Mouse (Mus musculus) monocyte, adult 5-6 weeks (primary cell): ENCODE results near the gene Nkrf. TPM values are rescaled to one million over a fixed set of nuclear protein-coding genes. Genes with fewer than 3 reads are reported as not detected.
"Not testable (repeated sequence)": the region's sequence is repeated elsewhere in the genome, so short reads cannot be mapped to it uniquely, and the experiment has no call there.

Experiments
- ATAC-seq: fragments of 153-309, 156-312 bp; replicated peaks from 2 replicates; pipeline ENCODE4 v1.8.0; 2017; ENCODE audit warnings: mild to moderate bottlenecking; ENCODE audit not compliant: low TSS enrichment, insufficient number of reproducible peaks, severe bottlenecking, poor library complexity, low FRiP score
- total RNA-seq: library from RNA; stranded (forward); fragments of 200-1000, 200-491, 200-594 nt; gene quantifications from 3 replicates; pipeline ENCODE4 v1.2.3, GENCODE M21; 2017

The Nkrf gene
- total RNA-seq: 2.1 to 7.4 TPM (median 5.8 TPM) in 3 replicates

GRCm38 (mm10) chrX:36902321-36903114 is at the start of gene Nkrf:
Gene Nkrf, minus strand, starts transcription at chrX:36902899.
- ATAC-seq: no peak

- no peak for ATAC-seq
Measured at GRCm38 (mm10) chrX:36941106-36941505, 38.4 kb upstream of the Nkrf start.

- no peak for ATAC-seq
Measured at GRCm38 (mm10) chrX:36939806-36940413, 37.2 kb upstream of the Nkrf start.

GRCm38 (mm10) chrX:36935326-36935966 is 32.7 kb upstream of the Nkrf start:
- no peak for ATAC-seq

GRCm38 (mm10) chrX:36930574-36930973 is 27.9 kb upstream of the Nkrf start:
- ATAC-seq: no peak

- ATAC-seq: no peak
Measured at GRCm38 (mm10) chrX:36929694-36930093, 27.0 kb upstream of the Nkrf start.

- ATAC-seq: no peak
Measured at GRCm38 (mm10) chrX:36928791-36929190, 26.1 kb upstream of the Nkrf start.

- no peak for ATAC-seq
Measured at GRCm38 (mm10) chrX:36921346-36921745, 18.6 kb upstream of the Nkrf start.

GRCm38 (mm10) chrX:36917749-36918148 is 15.1 kb upstream of the Nkrf start:
- ATAC-seq: no peak

GRCm38 (mm10) chrX:36911343-36911742 is 8.6 kb upstream of the Nkrf start:
- no peak; the same call in 1 of the 2 replicates for ATAC-seq

- no peak for ATAC-seq
Measured at GRCm38 (mm10) chrX:36906539-36906938, 3.8 kb upstream of the Nkrf start.

GRCm38 (mm10) chrX:36903115-36903768 is 543 bp upstream of the Nkrf start:
- peak; percentile 88 for ATAC-seq

GRCm38 (mm10) chrX:36901655-36902054 is 1.0 kb downstream of the Nkrf start:
- no peak for ATAC-seq

GRCm38 (mm10) chrX:36898931-36899330 is 3.8 kb downstream of the Nkrf start:
- ATAC-seq: not testable (repeated sequence)

GRCm38 (mm10) chrX:36884719-36885118 is 18.0 kb downstream of the Nkrf start:
- no peak for ATAC-seq

- no peak for ATAC-seq
Measured at GRCm38 (mm10) chrX:36874704-36875128, 28.0 kb downstream of the Nkrf start.

GRCm38 (mm10) chrX:36874178-36874696 is 28.5 kb downstream of the Nkrf start:
- ATAC-seq: peak; percentile 94

- no peak for ATAC-seq
Measured at GRCm38 (mm10) chrX:36873765-36874164, 28.9 kb downstream of the Nkrf start, which contains the start of the genes Ube2a and C330007P06Rik. Gene Ube2a, plus strand, starts transcription at chrX:36873900. Gene C330007P06Rik, minus strand, starts transcription at chrX:36874111.

- ATAC-seq: 0 out of 2 replicates have a peak, but pooled peaks have one; percentile 41
Measured at GRCm38 (mm10) chrX:36870372-36870771, 32.3 kb downstream of the Nkrf start.
